Mouse (Mus musculus) C2C12 (cell line): ENCODE measurements around the gene Birc3. TPM values are rescaled to one million over a fixed set of nuclear protein-coding genes. Genes with fewer than 3 reads are reported as not detected.
A peak's percentile ranks its signal among the peaks of the same experiment; 100 is the strongest.
"Not testable (repeated sequence)": the region's sequence is repeated elsewhere in the genome, so short reads cannot be mapped to it uniquely, and the experiment has no call there.

Experiments
- H3K27me3 ChIP-seq: one replicate; pipeline ENCODE4 v1.6.1; 2011; ENCODE audit not compliant: control insufficient read depth, insufficient read depth, insufficient read length
- H3K36me3 ChIP-seq: one replicate; pipeline ENCODE4 v1.6.1; 2011; ENCODE audit not compliant: control insufficient read depth, insufficient read depth
- H3K4me3 ChIP-seq: one replicate; pipeline ENCODE4 v1.5.1; 2011; ENCODE audit warnings: mild to moderate bottlenecking, control low read depth; ENCODE audit not compliant: poor library complexity, insufficient read depth, severe bottlenecking
- H3K79me2 ChIP-seq: one replicate; pipeline ENCODE4 v1.6.1; 2011; ENCODE audit not compliant: control insufficient read depth, insufficient read depth
- H3K79me3 ChIP-seq: one replicate; pipeline ENCODE4 v1.6.1; 2011; ENCODE audit warnings: low read depth, control low read depth
- H3ac ChIP-seq: one replicate; pipeline ENCODE3; 2011; ENCODE audit warnings: low read depth; ENCODE audit not compliant: control insufficient read depth, insufficient read length
- CEBPB ChIP-seq: IDR thresholded peaks from one replicate; pipeline ENCODE4 v1.6.1; 2011; ENCODE audit warnings: low read depth, mild to moderate bottlenecking, control low read depth, moderate library complexity
- CTCF ChIP-seq: IDR thresholded peaks from one replicate; pipeline ENCODE4 v1.5.1; 2011; ENCODE audit not compliant: control insufficient read depth, insufficient read depth, insufficient read length
- FOSL1 ChIP-seq: IDR thresholded peaks from one replicate; pipeline ENCODE4 v1.8.0; 2011; ENCODE audit warnings: mild to moderate bottlenecking, low read length; ENCODE audit not compliant: poor library complexity, insufficient read depth, severe bottlenecking
- MAX ChIP-seq: IDR thresholded peaks from one replicate; pipeline ENCODE4 v1.6.1; 2011; ENCODE audit warnings: mild to moderate bottlenecking, control low read depth
- MYOD1 ChIP-seq: IDR thresholded peaks from one replicate; pipeline ENCODE4 v1.6.1; 2011; ENCODE audit warnings: low read depth; ENCODE audit not compliant: control insufficient read depth, insufficient read length
- MYOG ChIP-seq: IDR thresholded peaks from one replicate; pipeline ENCODE4 v1.6.1; 2011; ENCODE audit not compliant: control insufficient read depth, insufficient read length; ENCODE audit errors: extremely low read depth
- USF1 ChIP-seq: IDR thresholded peaks from one replicate; pipeline ENCODE4 v1.6.1; 2011; ENCODE audit warnings: low read depth, mild to moderate bottlenecking, control low read depth, moderate library complexity
- polyA plus RNA-seq: library from polyadenylated mRNA; unstranded; fragments of >200 nt; fragmentation: generic; extraction: Trizol; gene quantifications from one replicate; pipeline ENCODE4 v1.2.1, GENCODE M21; 2012; ENCODE audit warnings: missing spikeins

Gene Birc3
- polyA plus RNA-seq, 1 experiment = 0.05 TPM

DNA sequence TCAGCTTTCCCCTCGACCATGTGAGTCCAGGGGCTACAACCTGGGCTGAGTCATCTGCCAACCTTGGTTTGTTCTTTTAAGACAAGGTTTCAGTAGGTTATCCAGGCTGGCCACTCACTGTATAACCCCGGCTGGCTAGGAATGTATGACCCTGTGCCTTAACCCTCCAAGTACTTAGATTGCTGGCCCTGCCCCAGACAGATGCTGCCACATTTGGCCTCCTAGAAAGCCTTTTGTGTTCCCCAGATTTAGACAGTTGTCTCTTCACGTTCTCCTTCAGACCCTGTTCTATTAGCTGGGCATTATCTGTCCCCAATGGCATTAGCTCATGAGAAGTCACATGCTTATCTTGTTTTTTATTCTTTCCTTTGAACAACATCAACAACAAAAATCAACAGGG, 17.1 kb downstream of the Birc3 start:
- no peak overlapping the region for H3ac ChIP-seq
- TF ChIP-seq CEBPB (no peak), CTCF (no peak), FOSL1 (no peak), MYOG (no peak), USF1 (no peak), MYOD1 (no peak), MAX (no peak)
- H3K36me3 ChIP-seq = no peaks in the 10 kb centered on the region

DNA sequence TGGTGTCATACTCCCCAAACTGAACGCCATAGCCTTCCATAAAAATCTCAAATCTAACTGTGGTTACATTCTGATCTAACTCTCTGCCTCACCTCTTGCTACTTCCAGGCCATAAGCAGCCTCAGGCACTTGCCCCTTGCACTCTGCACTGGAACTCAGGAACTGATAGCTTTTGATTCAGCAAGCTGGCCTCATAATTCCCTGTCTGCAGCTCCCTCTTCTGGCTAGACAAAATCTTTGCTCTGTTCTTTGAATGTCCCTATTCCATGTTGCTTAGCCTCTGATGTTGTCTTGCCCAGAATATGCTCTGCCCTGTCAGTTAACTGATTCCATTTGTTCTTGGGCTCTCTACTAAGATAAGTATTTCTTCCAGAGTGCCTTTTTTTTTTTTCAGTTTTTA, 17.6 kb downstream of the Birc3 start:
- Histone ChIP-seq H3K36me3 (no peaks in the 10 kb centered on the region), H3ac (no peak overlapping the region), H3K79me3 (no peaks in the 10 kb centered on the region), H3K27me3 (no peaks in the 10 kb centered on the region), H3K79me2 (no peaks in the 10 kb centered on the region), H3K4me3 (no peak overlapping the region)
- no peak for TF ChIP-seq CEBPB
- no peak for TF ChIP-seq USF1
- peak; percentile 42 for TF ChIP-seq CTCF
- TF ChIP-seq FOSL1 = no peak

More for the DNA sequence above, 17.1 kb downstream of the Birc3 start:
- no peaks in the 10 kb centered on the region for H3K79me3 ChIP-seq
- H3K4me3 ChIP-seq = no peak overlapping the region
- no peaks in the 10 kb centered on the region for H3K79me2 ChIP-seq
- no peaks in the 10 kb centered on the region for H3K27me3 ChIP-seq

DNA sequence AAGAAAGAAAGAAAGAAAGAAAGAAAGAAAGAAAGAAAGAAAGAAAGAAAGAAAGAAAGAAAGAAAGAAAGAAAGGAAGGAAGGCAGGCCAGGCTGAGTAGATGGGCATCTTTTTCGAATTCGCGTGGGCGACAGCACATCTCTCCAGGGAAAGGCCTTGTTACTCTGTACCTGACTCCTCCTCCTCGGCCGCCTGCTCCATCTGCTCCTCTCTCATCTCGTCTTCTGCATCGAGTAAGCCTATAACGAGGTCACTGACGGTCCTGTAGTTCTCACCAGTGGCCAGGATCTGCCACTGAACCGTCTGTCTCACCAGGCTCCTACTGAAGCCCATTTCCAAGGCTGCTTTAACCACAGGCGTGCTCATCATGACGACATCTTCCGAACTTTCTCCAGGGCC, 18.8 kb downstream of the Birc3 start:
- not testable (repeated sequence) for H3K79me2 ChIP-seq, H3K4me3 ChIP-seq, H3ac ChIP-seq, H3K27me3 ChIP-seq, H3K36me3 ChIP-seq, H3K79me3 ChIP-seq

DNA sequence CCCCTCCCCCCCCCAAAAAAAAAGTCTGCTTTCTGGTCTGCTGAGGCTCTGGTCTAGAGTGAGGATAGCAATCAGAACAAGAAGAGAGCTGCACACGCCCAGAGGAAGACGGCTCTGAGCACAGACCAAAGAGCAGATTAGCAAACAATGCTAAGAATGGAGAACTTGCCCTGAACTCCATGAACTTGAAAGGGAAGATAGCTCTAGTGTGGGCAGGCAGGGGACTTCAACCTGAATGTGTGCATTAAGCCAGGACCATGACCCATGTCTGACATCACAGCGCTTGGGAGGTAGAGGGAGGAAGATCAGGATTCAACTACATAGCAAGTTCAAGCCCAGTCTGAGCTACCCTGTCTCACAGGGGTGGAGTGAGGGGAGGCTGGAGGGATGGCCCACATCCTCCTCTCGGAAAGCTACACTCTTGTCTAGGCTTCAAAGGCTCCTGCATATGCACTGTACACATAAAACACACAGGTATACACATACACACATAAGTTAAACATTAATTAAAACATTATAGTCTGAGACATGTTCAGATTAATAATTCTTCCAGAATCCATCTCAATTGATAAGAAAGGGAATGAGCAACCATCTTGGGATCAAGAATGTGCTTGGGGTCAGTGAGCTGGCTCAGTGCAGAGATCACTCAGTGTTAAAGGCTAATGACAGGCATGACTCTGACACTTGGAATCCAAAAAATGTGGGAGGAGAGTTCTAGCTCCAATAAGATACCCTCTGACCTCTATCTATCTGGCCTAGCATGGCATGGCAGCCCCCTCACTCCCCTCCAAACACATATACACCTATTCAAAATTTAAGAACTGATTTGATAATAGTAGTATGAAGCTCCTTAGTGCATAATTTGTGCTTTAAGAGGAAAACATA, 20.4 kb downstream of the Birc3 start:
- TF ChIP-seq CEBPB = no peak
- no peak for TF ChIP-seq MAX
- TF ChIP-seq MYOG = no peak
- TF ChIP-seq CTCF = no peak
- no peak for TF ChIP-seq FOSL1
- no peak for TF ChIP-seq USF1
- TF ChIP-seq MYOD1 = no peak
- Histone ChIP-seq H3K27me3 (no peaks in the 10 kb centered on the region), H3K36me3 (no peaks in the 10 kb centered on the region), H3K79me3 (no peaks in the 10 kb centered on the region), H3K79me2 (no peaks in the 10 kb centered on the region), H3K4me3 (no peak overlapping the region), H3ac (no peak overlapping the region)

DNA sequence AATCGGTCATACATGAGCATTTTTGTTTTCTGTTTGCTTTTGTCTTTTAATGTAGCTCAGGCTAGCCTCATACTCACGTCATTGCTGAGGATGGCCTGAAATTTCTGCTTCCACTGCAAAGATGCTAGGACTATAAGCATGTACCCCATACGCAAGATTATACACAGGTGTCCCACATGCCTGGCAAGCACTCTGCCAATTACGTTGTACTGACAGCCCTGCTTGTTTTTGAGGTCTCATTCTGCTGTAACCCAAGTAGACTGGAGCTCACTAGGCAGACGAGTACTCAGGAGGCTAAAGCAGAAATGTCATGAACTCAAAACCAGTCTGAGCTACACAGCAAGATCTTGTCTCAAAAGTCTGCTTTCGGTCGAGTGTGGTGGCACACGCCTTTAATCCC, 21.1 kb downstream of the Birc3 start:
- Histone ChIP-seq H3K27me3 (no peaks in the 10 kb centered on the region), H3K4me3 (no peak overlapping the region), H3K36me3 (no peaks in the 10 kb centered on the region), H3K79me2 (no peaks in the 10 kb centered on the region), H3ac (no peak overlapping the region), H3K79me3 (no peaks in the 10 kb centered on the region)
- TF ChIP-seq CTCF (no peak), MAX (no peak), CEBPB (no peak), FOSL1 (no peak), MYOD1 (no peak), USF1 (no peak), MYOG (no peak)

DNA sequence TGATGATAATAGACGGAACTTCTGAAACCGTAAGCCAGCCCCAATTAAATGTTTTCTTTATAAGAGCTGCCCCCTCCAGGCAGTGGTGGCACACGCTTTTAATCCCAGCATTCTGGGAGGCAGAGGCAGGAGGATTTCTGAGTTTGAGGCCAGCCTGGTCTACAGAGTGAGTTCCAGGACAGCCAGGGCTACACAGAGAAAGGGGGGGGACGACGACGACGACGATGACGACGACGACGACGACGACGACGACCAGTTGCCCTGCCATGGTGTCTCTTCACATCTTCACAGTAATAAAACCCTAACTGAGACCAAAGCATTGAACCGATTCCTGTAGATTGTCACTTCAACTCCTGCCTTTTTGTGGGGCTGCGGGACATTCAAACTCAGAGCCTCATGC, 24.8 kb downstream of the Birc3 start:
- no peak overlapping the region for H3K4me3 ChIP-seq
- H3K27me3 ChIP-seq = no peaks in the 10 kb centered on the region
- TF ChIP-seq CTCF (no peak), MYOD1 (no peak), MYOG (no peak), CEBPB (no peak), MAX (no peak)
- no peaks in the 10 kb centered on the region for H3K79me2 ChIP-seq
- no peaks in the 10 kb centered on the region for H3K79me3 ChIP-seq
- H3K36me3 ChIP-seq = no peaks in the 10 kb centered on the region
- no peak overlapping the region for H3ac ChIP-seq
